Mouse (Mus musculus) neural tube, embryonic 11.5 days (tissue): ENCODE results near the gene Cdca7. TPM values are rescaled to one million over a fixed set of nuclear protein-coding genes. Genes with fewer than 3 reads are reported as not detected.

Source experiments
- ATAC-seq: fragments of 200-750 bp; cut with Nextera tagmentation; 2 replicates; pipeline ENCODE4 v1.8.0; 2017; ENCODE audit warnings: moderate number of reproducible peaks, mild to moderate bottlenecking, moderate TSS enrichment, moderate library complexity; ENCODE audit not compliant: insufficient read depth, low FRiP score, low TSS enrichment
- DNase-seq: peaks from one replicate; pipeline ENCODE4 v3.0.0-alpha.2; 2015; ENCODE audit warnings: low spot score
- H3K27ac ChIP-seq: fragments of 300-500 bp; sonication (generic); 2 replicates; pipeline ENCODE4 v1.5.1; 2014; ENCODE audit warnings: low read depth, mild to moderate bottlenecking, low read length
- H3K27me3 ChIP-seq: fragments of 300-500 bp; sonication (generic); 2 replicates; pipeline ENCODE4 v1.6.1; 2014; ENCODE audit warnings: mild to moderate bottlenecking, low read length, mixed read lengths; ENCODE audit not compliant: control insufficient read depth, insufficient read depth
- H3K36me3 ChIP-seq: fragments of 300-500 bp; sonication (generic); 2 replicates; pipeline ENCODE4 v1.6.1; 2014; ENCODE audit warnings: mild to moderate bottlenecking, low read length, moderate library complexity, mixed read lengths; ENCODE audit not compliant: control insufficient read depth, insufficient read depth
- H3K4me1 ChIP-seq: fragments of 300-500 bp; sonication (generic); 2 replicates; pipeline ENCODE4 v1.6.1; 2014; ENCODE audit warnings: low read length, mixed read lengths; ENCODE audit not compliant: control insufficient read depth, insufficient read depth
- H3K4me2 ChIP-seq: fragments of 300-500 bp; sonication (generic); 2 replicates; pipeline ENCODE4 v1.6.1; 2014; ENCODE audit warnings: low read depth, mild to moderate bottlenecking, moderate library complexity
- H3K4me3 ChIP-seq: fragments of 300-500 bp; sonication (generic); 2 replicates; pipeline ENCODE4 v1.5.1; 2014; ENCODE audit warnings: low read depth, low read length
- H3K9ac ChIP-seq: fragments of 300-500 bp; sonication (generic); 2 replicates; pipeline ENCODE4 v1.6.1; 2014; ENCODE audit warnings: mild to moderate bottlenecking, low read length
- H3K9me3 ChIP-seq: fragments of 300-500 bp; sonication (generic); 2 replicates; pipeline ENCODE4 v1.6.1; 2016; ENCODE audit warnings: low read length; ENCODE audit not compliant: control insufficient read depth
- WGBS: fragments of 180-500 bp; shearing (Covaris S2); extraction: QIAGEN DNeasy Blood & Tissue Kit; methylation state at CpG from one replicate; pipeline ENCODE4 v1.1.7; 2014; 5-methylcytosine and 5-hydroxymethylcytosine counted together
- polyA plus RNA-seq: library from polyadenylated mRNA; unstranded; fragments of >200 nt; fragmentation: Nextera tagmentation; extraction: Ambion mirVana; gene quantifications from 2 replicates; pipeline ENCODE4 v1.2.1, GENCODE M21; 2014

Gene Cdca7
- polyA plus RNA-seq, 1 experiment from 2014 or later, result 178 TPM

DNA sequence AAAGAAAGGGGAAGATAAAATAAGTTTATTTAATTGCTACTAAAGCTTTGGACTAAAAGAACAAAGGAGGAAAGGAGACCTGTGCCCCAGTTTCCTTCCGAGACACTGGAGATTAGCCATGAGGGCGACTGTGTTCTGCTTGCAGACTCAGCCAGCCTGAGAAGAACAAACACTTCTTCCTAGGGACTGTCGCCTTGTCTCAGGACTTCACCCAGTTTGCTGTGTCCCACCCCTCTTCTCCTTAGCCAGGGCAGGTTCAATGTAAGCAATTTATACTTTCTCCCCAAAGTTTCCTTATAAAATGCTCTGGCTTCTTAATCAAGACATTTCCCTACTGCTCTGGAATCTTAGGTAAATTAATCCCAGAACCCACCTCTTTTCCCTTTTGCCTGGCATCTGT is 22.4 kb upstream of the Cdca7 start:
- ATAC-seq (no peak), DNase-seq (no peak)
- H3K27me3 ChIP-seq, result no peaks in the 10 kb centered on the region
- H3K4me1 ChIP-seq, result no peaks in the 10 kb centered on the region
- no peaks in the 10 kb centered on the region for H3K9me3 ChIP-seq
- H3K27ac ChIP-seq, result no peak overlapping the region
- no peaks in the 10 kb centered on the region for H3K36me3 ChIP-seq
- 54% methylated on average over 3 of the region's 3 CpGs for WGBS
- H3K4me3 ChIP-seq, result no peak overlapping the region
- no peak overlapping the region for H3K9ac ChIP-seq
- H3K4me2 ChIP-seq, result no peak overlapping the region

DNA sequence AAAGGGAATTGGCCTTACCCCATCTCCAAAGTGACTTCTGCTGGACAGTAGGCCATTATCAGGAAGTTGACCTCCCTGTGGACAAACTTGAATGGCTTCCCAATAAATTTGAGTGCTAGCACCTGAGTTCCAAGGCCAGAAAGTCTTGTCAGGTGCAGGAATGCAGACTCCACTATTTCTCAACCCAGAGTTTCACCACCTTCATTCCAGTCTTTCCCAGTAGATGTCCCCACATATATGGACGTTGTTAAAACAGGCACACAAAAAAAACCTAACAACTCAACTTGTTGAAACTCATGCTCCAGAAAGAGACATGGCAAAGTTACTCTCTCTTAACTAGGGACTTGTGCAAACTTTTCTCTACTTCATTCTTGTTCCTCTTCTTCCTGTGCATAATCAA is 19.8 kb upstream of the Cdca7 start:
- Histone ChIP-seq H3K27me3 (no peaks in the 10 kb centered on the region), H3K27ac (no peak overlapping the region), H3K9ac (no peak overlapping the region), H3K9me3 (no peaks in the 10 kb centered on the region), H3K4me1 (no peaks in the 10 kb centered on the region), H3K4me3 (no peak overlapping the region), H3K36me3 (no peaks in the 10 kb centered on the region), H3K4me2 (no peak overlapping the region)
- 51% methylated on average over 1 of the region's 1 CpGs for WGBS
- ATAC-seq, result no peak
- DNase-seq, result no peak

DNA sequence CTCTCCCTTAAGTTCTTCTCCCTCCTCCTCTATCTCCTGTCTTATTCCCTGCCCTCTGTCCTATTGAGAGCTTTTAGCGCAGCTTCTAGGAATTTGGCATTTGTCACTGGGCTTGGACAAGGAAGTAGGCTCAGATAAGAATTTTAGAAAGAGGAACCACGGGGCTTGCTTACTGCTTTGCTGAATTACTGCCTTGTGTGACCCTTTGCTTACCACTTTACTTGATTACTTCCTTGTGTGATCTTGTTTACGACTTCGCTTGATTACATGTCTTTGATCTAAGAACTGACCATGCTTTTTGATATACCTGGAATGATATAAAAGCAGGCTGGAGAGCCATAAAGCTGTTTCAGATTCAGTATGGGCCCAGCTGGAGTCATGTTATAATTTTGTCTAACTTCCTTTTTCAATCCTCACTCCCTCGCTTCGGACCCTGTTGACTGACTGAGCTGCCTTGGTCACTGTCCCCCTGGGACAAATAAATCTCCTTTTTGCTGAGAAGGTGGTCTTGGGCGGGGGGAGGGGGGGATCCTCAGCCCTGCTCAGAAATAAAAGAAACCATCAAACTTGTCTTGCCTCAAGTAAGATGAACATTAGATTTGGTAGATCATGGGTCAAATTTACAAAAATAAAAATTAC is 11.5 kb upstream of the Cdca7 start:
- H3K4me1 ChIP-seq, result no peaks in the 10 kb centered on the region
- no peaks in the 10 kb centered on the region for H3K36me3 ChIP-seq
- no peak overlapping the region for H3K4me2 ChIP-seq
- no peak overlapping the region for H3K9ac ChIP-seq
- H3K27ac ChIP-seq, result no peak overlapping the region
- no peaks in the 10 kb centered on the region for H3K27me3 ChIP-seq
- H3K9me3 ChIP-seq, result no peaks in the 10 kb centered on the region
- no peak for DNase-seq
- WGBS, result 37% methylated on average over 7 of the region's 7 CpGs
- no peak for ATAC-seq
- H3K4me3 ChIP-seq, result no peak overlapping the region

DNA sequence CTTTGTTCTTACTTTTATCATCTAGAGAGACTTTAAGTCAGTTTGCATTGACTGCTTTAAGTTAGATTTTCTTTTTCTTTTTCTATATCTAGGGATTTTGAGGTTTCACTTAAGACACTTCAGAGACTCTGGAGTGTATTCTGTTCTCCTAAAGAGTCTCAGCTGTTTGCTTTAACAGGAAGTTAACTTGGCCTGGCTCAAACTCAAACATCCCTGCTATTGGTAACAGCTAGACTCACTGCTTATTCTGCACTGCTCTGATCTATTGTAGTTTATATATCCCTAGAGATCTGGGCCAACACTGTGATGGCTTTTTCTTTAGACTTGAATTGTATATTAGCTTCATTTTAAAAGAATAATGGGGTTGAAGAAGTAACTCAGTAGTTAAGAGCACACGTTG is 8.4 kb upstream of the Cdca7 start:
- no peak overlapping the region for H3K9ac ChIP-seq
- no peak overlapping the region for H3K27ac ChIP-seq
- no peaks in the 10 kb centered on the region for H3K4me1 ChIP-seq
- WGBS, result 89% methylated on average over 1 of the region's 1 CpGs
- DNase-seq (no peak), ATAC-seq (no peak)
- no peaks in the 10 kb centered on the region for H3K27me3 ChIP-seq
- no peak overlapping the region for H3K4me2 ChIP-seq
- H3K9me3 ChIP-seq, result no peaks in the 10 kb centered on the region
- no peaks in the 10 kb centered on the region for H3K36me3 ChIP-seq
- no peak overlapping the region for H3K4me3 ChIP-seq

DNA sequence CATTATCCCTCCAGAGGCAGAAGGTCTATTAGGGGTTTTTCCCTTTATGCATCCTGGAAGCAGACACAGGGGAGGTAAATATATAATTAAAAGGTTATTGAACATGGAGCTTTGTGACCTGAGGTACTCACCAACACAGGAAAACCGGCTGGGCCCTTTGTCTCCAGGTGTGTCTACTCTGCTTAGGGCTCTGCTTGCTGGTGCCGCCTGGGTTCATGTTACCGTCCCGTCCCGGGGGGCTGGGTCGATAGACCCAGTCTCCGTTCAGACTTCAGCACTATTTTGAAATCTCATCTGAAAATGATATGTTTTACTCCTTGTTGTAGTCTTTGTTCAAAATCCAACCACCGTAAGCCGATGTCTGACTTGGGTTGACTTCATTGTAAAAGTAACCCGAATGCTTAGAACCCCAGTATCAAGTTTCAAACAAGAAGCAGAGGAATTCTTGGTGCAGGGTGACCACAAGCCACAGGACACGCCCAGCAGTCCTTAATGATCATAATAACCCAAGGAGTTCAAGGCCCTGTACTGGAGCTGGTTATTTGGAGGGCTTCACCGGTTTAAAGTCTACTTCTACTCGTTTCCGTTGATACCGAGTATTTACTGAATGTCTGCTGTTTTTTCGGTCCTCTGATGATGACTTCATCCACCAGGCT is 4.4 kb upstream of the Cdca7 start:
- no peak for DNase-seq
- Histone ChIP-seq H3K9ac (no peak overlapping the region), H3K36me3 (no peaks in the 10 kb centered on the region), H3K4me2 (no peak overlapping the region), H3K27ac (no peak overlapping the region), H3K4me3 (no peak overlapping the region), H3K4me1 (no peaks in the 10 kb centered on the region), H3K9me3 (no peaks in the 10 kb centered on the region), H3K27me3 (no peaks in the 10 kb centered on the region)
- 69% methylated on average over 16 of the region's 16 CpGs for WGBS
- ATAC-seq, result no peak

DNA sequence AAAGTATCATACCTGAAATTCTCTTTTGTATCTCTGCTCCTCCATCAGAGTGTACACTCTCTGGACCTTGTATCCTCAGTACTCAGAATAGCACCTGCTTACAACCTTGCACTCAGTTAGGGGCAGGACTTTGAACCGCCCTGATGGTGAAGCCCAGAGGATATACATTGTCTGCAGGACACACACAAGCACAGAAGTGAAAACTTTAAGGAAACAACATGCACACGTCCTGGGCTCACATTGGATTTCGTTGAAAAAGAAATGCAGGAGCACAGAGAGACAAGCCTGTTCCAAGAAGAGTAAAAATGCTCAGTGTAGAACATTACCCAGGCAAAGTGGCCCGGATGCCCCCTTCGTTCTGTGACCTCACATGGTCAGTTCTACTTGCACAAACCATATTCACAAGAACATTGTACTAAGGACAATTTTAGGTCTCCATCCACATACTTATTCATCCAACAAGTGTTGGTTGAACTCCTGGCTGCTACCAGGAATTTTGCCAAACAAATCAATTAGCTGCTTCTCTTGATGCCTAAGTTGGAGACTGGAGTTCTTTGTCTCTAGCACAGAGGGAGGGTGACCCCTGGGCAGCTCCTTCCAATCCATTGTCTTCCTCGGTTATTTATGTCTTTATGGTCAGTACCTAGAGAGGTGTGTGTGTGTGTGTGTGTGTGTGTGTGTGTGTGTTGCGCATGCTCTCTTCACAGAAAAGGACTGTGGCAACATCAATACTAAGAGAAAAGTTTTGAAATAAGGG is 1.2 kb upstream of the Cdca7 start:
- Histone ChIP-seq H3K4me1 (peaks cover 13% of the 10 kb centered on the region), H3K4me2 (peak overlapping the region; percentile 77; the same call in 1 of the 2 replicates), H3K9ac (no peak overlapping the region), H3K27me3 (no peaks in the 10 kb centered on the region), H3K4me3 (no peak overlapping the region), H3K9me3 (no peaks in the 10 kb centered on the region), H3K27ac (no peak overlapping the region), H3K36me3 (no peaks in the 10 kb centered on the region)
- 20% methylated on average over 7 of the region's 7 CpGs for WGBS
- DNase-seq (peak; percentile 48), ATAC-seq (no peak)

DNA sequence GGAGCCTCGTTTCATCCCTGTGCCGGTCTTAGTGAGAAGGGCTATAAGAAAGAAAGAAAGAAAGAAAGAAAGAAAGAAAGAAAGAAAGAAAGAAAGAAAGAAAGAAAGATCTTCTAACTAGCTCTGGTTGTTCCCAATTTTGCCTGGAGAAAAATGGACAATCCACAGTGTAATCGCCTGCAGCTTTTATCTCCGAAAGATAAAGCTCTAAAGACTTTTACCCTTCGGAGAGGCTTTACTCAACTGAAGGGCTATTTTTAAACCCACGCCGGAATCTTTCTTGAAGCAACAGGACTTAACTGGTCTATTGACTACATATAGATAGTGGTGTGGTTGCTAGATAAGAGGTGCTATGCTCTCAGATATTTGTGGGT is 549 bp upstream of the Cdca7 start:
- peak overlapping the region; percentile 91 for H3K9ac ChIP-seq
- 0 out of 2 replicates have a peak, but pooled peaks have one; percentile 1 for ATAC-seq
- H3K27ac ChIP-seq, result peak overlapping the region; percentile 67; the same call in 1 of the 2 replicates

DNA sequence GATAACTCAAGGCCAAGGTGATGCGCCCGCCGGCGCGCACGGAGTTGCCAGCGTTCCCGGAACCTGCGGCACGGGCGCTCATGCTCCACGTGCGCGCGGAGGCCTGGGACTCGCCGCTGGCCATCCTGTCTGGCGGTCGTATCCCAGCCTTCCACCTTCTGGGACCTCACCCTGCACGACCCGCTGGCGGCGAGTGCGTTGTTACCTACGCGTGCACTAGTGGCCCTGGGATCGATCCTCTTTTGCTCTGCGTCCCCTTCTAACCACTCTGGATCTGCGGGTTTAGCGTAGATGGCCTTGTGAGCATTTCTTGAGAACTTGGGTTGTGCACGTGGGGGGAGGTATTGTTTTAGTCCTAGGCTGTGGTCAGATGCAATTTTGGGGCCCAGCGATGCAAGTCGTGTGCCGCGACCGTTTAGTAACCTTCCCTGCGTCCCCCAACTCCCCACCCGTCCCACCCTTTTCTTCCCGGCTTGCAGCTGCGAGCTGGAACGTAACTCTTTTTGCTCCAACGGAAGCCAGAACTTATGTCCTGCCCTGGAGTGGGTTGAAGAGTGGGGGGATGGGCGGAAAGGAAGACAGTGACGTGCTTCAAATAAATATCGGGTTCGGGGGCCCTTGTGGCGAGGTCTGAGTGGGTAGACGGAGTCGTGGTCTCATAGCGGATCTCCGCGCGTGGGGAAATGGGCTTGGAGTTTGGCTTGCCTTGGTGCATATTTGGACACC is 690 bp downstream of the Cdca7 start:
- H3K9me3 ChIP-seq, result no peaks in the 10 kb centered on the region
- no peaks in the 10 kb centered on the region for H3K27me3 ChIP-seq
- ATAC-seq (peak; percentile 56; the same call in 1 of the 2 replicates), DNase-seq (peak; percentile 70)
- under 1% methylated on average over 53 of the region's 53 CpGs for WGBS
- H3K9ac ChIP-seq, result peak overlapping the region; percentile 91
- H3K36me3 ChIP-seq, result peaks cover 4% of the 10 kb centered on the region; the same call in 1 of the 2 replicates
- peak overlapping the region; percentile 77 for H3K4me2 ChIP-seq
- H3K27ac ChIP-seq, result peak overlapping the region; percentile 67
- H3K4me3 ChIP-seq, result peak overlapping the region; percentile 90
- peaks cover 13% of the 10 kb centered on the region for H3K4me1 ChIP-seq

More for the DNA sequence above, 549 bp upstream of the Cdca7 start:
- H3K4me2 ChIP-seq, result peak overlapping the region; percentile 77
- no peaks in the 10 kb centered on the region for H3K27me3 ChIP-seq
- H3K4me3 ChIP-seq, result peak overlapping the region; percentile 90
- under 1% methylated on average over 7 of the region's 7 CpGs for WGBS
- DNase-seq, result no peak
- peaks cover 13% of the 10 kb centered on the region for H3K4me1 ChIP-seq
- H3K9me3 ChIP-seq, result no peaks in the 10 kb centered on the region
- H3K36me3 ChIP-seq, result peaks cover 4% of the 10 kb centered on the region; the same call in 1 of the 2 replicates
